Mouse (Mus musculus) bone marrow, adult 2 months (tissue): ENCODE data around the gene Cbx3.

Experiments used
- CTCF ChIP-seq: fragments of 200-500 bp; IDR thresholded peaks from 2 replicates; pipeline ENCODE4 v1.5.1; 2011; ENCODE audit warnings: low read length, control low read depth; ENCODE audit not compliant: control insufficient read depth, insufficient read depth
- POLR2A ChIP-seq: fragments of 200-500 bp; IDR thresholded peaks from 2 replicates; pipeline ENCODE4 v1.6.1; 2011; ENCODE audit warnings: low read depth, mild to moderate bottlenecking, control low read depth, low read length, borderline replicate concordance; ENCODE audit not compliant: control insufficient read depth

GRCm38 (mm10) chr6:51483861-51484260, 13.7 kb downstream of the Cbx3 start:
- no peak for TF ChIP-seq CTCF
- TF ChIP-seq POLR2A = no peak
